Mouse (Mus musculus): ENCODE results near the gene Camk1g.

DNA sequence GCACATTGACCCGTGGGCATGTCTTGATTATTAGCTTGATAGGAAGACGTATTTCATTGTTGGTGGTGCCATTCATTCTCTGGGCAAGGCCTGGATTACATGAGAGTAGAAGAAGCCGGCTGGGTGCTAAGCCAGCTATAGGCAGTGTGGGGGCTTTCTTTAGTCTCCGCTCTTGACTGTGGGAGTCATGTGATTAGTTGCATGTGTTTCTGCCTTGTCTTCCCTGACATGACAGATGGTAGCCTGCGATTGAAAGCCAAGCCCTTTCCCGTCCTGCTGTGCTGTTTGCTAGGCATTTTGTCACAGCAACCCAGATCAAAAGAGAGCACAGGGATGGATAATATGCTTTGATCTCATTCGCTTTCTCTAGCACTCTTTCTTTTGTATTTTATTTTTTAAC lies 64.7 kb downstream of the Camk1g start:
- TF ChIP-seq POLR2A (IDR thresholded peaks at IDR 0.05; ENCODE audit: borderline replicate concordance, extremely low read depth, insufficient read depth, insufficient read length, poor library complexity, severe bottlenecking) (no peak), CTCF (IDR thresholded peaks at IDR 0.05; ENCODE audit: borderline replicate concordance, extremely low read depth, insufficient read depth, insufficient read length) (no peak)
